Mouse (Mus musculus): ENCODE measurements around the gene Corin.

- TF ChIP-seq MAFK (IDR thresholded peaks at IDR 0.05; ENCODE audit: insufficient read depth, low read depth, low read length) (no peak), ZNF384 (IDR thresholded peaks at IDR 0.05; ENCODE audit: low read depth, low read length) (no peak), CHD2 (IDR thresholded peaks at IDR 0.05; ENCODE audit: low read depth, low read length) (no peak), HCFC1 (IDR thresholded peaks at IDR 0.05; ENCODE audit: borderline replicate concordance, insufficient read depth, low read length) (no peak), ZC3H11A (IDR thresholded peaks at IDR 0.05; ENCODE audit: borderline replicate concordance, low read depth, low read length) (no peak)
Measured at GRCm38 (mm10) chr5:72402913-72403312, 101.4 kb downstream of the Corin start.
